Mouse (Mus musculus): Measurements from ENCODE around the gene Dnajc6.

GRCm38 (mm10) chr4:101472767-101473166 is 23.7 kb upstream of the Dnajc6 start:
- no peak for TF ChIP-seq CTCF (IDR thresholded peaks at IDR 0.05; ENCODE audit: borderline replicate concordance, insufficient read depth, low read depth, low read length)
- TF ChIP-seq POLR2A (IDR thresholded peaks at IDR 0.05; ENCODE audit: borderline replicate concordance, insufficient read depth, low read length) = no peak

Data from cerebellum, adult 2 months (tissue).